Mouse (Mus musculus) C2C12 (cell line): Measurements from ENCODE around the gene Glcci1.

Source experiments
- CTCF ChIP-seq: IDR thresholded peaks from one replicate; pipeline ENCODE4 v1.5.1; 2011; ENCODE audit not compliant: control insufficient read depth, insufficient read depth, insufficient read length
- FOSL1 ChIP-seq: IDR thresholded peaks from one replicate; pipeline ENCODE4 v1.8.0; 2011; ENCODE audit warnings: mild to moderate bottlenecking, low read length; ENCODE audit not compliant: poor library complexity, insufficient read depth, severe bottlenecking
- MAX ChIP-seq: IDR thresholded peaks from one replicate; pipeline ENCODE4 v1.6.1; 2011; ENCODE audit warnings: mild to moderate bottlenecking, control low read depth
- MYOD1 ChIP-seq: IDR thresholded peaks from one replicate; pipeline ENCODE4 v1.6.1; 2011; ENCODE audit warnings: low read depth; ENCODE audit not compliant: control insufficient read depth, insufficient read length
- MYOG ChIP-seq: IDR thresholded peaks from one replicate; pipeline ENCODE4 v1.6.1; 2011; ENCODE audit not compliant: control insufficient read depth, insufficient read length; ENCODE audit errors: extremely low read depth
- USF1 ChIP-seq: IDR thresholded peaks from one replicate; pipeline ENCODE4 v1.6.1; 2011; ENCODE audit warnings: low read depth, mild to moderate bottlenecking, control low read depth, moderate library complexity

DNA sequence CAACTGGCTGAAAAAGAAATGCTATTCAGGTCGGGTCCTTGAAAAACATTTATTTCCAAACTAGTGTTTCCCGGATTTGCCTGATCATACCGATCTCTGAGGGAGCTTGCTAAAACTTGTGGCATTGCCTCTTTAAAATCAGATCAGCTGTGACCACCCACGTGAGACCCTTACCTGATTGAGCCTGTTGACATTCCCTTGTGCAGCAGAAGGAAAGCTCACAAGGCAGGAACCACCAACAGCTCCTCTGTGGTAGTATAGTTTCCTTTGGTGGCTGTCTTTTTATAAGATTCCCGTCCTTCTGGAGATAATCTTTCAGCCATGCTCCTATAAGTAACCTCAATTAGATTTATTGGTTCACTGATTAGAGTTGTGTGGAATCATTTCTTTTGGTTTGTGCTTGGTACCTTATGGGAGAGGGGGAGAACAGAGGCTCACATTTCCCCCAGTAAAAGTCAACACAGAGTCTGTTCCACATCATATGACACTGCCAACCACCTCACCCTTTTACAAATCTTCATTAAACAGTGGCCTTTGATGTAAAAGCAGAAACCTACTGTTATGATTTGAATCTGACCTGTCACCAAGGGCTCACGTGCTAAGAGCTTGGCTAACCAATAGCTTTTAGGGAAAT, 12.0 kb upstream of the Glcci1 start:
- TF ChIP-seq CTCF (no peak), MAX (no peak), USF1 (no peak), MYOD1 (no peak), MYOG (no peak), FOSL1 (no peak)
